Mouse (Mus musculus) forebrain, embryonic 15.5 days (tissue): ENCODE results near the gene Col2a1. TPM values are rescaled to one million over a fixed set of nuclear protein-coding genes. Genes with fewer than 3 reads are reported as not detected.
A peak's percentile ranks its signal among the peaks of the same experiment; 100 is the strongest.

Source experiments
- ATAC-seq: fragments of 200-750 bp; cut with Nextera tagmentation; replicated peaks from 2 replicates; pipeline ENCODE4 v1.8.0; 2017; ENCODE audit warnings: mild to moderate bottlenecking, moderate TSS enrichment, moderate library complexity
- H3K27ac ChIP-seq: fragments of 300-500 bp; sonication (generic); replicated peaks from 2 replicates; pipeline ENCODE4 v1.5.1; 2015; ENCODE audit warnings: mild to moderate bottlenecking, inconsistent platforms
- H3K27me3 ChIP-seq: fragments of 300-500 bp; sonication (generic); 2 replicates; pipeline ENCODE4 v1.6.1; 2015; ENCODE audit warnings: inconsistent platforms
- H3K36me3 ChIP-seq: fragments of 300-500 bp; sonication (generic); 2 replicates; pipeline ENCODE4 v1.6.1; 2015; ENCODE audit warnings: mild to moderate bottlenecking, inconsistent platforms
- H3K4me1 ChIP-seq: fragments of 300-500 bp; sonication (generic); 2 replicates; pipeline ENCODE4 v1.6.1; 2015; ENCODE audit warnings: inconsistent platforms
- H3K4me2 ChIP-seq: fragments of 300-500 bp; sonication (generic); replicated peaks from 2 replicates; pipeline ENCODE4 v1.6.1; 2015; ENCODE audit warnings: mild to moderate bottlenecking, inconsistent platforms
- H3K4me3 ChIP-seq: fragments of 300-500 bp; sonication (generic); 2 replicates; pipeline ENCODE4 v1.5.1; 2015; ENCODE audit warnings: mild to moderate bottlenecking, inconsistent platforms
- H3K9ac ChIP-seq: fragments of 300-500 bp; sonication (generic); replicated peaks from 2 replicates; pipeline ENCODE4 v1.6.1; 2015; ENCODE audit warnings: mild to moderate bottlenecking, inconsistent platforms
- H3K9me3 ChIP-seq: fragments of 300-500 bp; sonication (generic); 2 replicates; pipeline ENCODE4 v1.6.1; 2016; ENCODE audit warnings: inconsistent platforms
- WGBS: fragments of 180-500 bp; shearing (Covaris S2); methylation state at CpG from one replicate; pipeline ENCODE4 v1.1.7; 2015; ENCODE audit warnings: mixed read lengths; 5-methylcytosine and 5-hydroxymethylcytosine counted together
- polyA plus RNA-seq: library from polyadenylated mRNA; unstranded; fragments of >200 nt; fragmentation: Nextera tagmentation; extraction: Ambion mirVana; gene quantifications from 2 replicates; pipeline ENCODE4 v1.2.1, GENCODE M21; 2015

Gene Col2a1
- polyA plus RNA-seq, 1 experiment from 2014 or later, result 25.6 TPM

DNA sequence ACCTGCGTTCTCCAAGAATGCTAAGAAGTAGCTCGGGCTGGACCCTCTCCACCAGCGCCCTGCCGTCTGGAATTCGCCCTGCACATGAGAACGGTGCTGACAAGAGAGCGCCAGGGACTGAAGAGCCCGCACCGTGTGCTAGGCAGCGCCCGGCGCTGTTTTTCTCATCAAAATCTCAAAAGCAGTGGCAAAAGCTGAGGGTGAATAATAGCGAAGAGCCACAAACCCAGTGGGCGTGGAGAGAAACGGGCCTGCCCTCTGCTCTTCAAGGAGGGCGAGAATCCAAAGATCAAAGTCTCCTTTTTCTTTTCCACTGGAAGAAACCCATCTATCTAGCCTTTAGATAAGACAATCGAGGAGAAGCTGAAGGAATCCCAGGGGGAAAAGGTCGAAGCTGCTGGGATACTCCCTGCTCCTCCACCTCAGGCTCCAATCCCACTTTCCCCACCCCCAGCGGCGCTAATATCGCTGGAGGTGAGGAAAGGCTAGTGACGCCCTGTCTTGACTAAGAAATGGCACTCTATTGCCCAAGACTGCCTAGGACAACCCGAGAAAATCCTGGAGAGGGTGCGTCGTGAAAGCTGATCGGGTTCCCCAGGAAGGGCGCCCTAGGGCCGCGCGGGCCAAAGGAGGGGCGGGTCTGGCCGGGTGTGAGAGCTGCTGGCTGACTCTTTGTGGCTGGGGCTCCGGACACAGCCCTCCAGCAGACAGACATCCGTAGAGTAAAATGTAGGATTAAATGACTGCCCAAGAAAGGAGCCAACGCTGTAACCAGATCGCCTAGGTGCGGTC, 3.0 kb downstream of the Col2a1 start:
- ATAC-seq, result peak; percentile 26
- Histone ChIP-seq H3K4me1 (peaks cover 79% of the 10 kb centered on the region), H3K9ac (peak overlapping the region; percentile 51), H3K27ac (peak overlapping the region; percentile 81), H3K9me3 (no peaks in the 10 kb centered on the region), H3K4me3 (peak overlapping the region; percentile 44), H3K36me3 (no peaks in the 10 kb centered on the region), H3K27me3 (peaks cover 32% of the 10 kb centered on the region; the same call in 1 of the 2 replicates), H3K4me2 (peak overlapping the region; percentile 66)
- WGBS, result 1% methylated on average over 37 of the region's 37 CpGs

DNA sequence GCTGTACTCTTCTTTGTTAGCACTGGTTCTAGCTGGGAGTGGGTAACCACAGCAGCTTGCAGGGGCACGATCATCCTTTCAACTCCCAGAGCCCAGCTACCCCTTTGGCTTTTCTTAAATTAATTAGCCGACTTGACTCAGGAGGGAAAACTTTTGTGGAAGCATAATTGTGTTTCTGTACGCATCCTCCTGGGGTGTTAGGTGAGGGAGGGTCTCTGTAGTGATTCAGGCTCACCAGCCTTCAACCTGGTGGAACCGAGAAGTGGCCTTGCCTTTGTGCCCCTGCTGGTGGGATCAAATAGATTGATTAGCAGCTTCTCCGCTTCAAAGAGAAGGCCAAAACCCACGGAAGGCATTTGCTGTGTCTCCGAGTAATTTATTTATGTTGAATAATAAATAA, 4.5 kb downstream of the Col2a1 start:
- H3K4me3 ChIP-seq, result no peak overlapping the region
- H3K9me3 ChIP-seq, result no peaks in the 10 kb centered on the region
- H3K4me1 ChIP-seq, result peaks cover 87% of the 10 kb centered on the region
- no peaks in the 10 kb centered on the region for H3K36me3 ChIP-seq
- 18% methylated on average over 7 of the region's 7 CpGs for WGBS
- no peak overlapping the region for H3K27ac ChIP-seq
- no peak overlapping the region for H3K4me2 ChIP-seq
- peaks cover 26% of the 10 kb centered on the region; the same call in 1 of the 2 replicates for H3K27me3 ChIP-seq
- H3K9ac ChIP-seq, result no peak overlapping the region
- ATAC-seq, result no peak

DNA sequence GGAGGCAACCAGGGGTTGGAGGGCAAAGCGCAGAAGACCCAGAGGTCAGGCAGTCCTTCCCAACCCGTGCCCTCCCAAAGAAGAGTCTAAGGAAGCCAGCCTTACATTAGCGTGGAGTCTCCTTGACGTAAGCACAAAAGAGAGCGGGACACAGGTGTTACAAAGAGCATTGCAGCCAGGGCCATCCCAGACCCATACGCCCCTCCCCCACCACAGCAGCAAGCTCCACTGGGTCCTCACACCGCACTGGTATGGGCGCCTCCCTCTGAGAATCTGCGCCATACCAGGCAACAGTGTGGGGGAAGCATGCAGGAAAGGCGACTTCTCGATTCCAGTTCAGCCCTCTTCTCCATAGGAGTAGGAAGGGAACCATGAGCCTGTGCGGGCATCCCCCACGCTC, 4.9 kb downstream of the Col2a1 start:
- 45% methylated on average over 13 of the region's 13 CpGs for WGBS

DNA sequence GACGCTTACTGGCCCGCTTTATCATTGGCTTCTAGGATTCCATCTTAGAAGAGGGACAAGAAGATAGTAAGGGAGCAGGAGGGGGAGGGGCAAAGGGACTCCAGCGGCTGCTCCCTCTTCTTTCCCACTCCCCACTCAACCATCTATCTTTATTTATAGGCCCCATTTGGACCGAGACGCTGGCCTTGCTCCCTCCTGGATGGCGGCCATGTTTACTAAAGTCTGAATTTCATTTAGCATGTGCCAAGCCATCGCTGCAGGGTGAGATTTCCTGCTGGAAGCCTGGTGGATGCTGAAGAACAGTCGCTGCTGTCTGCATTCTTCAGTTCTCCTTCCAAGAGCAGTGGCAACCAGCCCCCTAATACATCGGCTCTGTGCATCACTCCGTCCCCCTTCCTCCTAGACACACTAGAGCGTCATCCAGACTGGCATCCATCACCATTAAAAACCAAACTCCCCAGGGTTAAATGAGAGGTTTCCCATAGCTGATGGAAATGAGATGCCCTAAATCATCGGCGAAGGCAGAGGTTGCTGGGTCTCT, 7.7 kb downstream of the Col2a1 start:
- peaks cover 74% of the 10 kb centered on the region for H3K4me1 ChIP-seq
- H3K36me3 ChIP-seq, result no peaks in the 10 kb centered on the region
- peak overlapping the region; percentile 5; the same call in 1 of the 2 replicates for H3K4me2 ChIP-seq
- ATAC-seq, result peak; percentile 17; the same call in 1 of the 2 replicates
- no peak overlapping the region for H3K9ac ChIP-seq
- no peaks in the 10 kb centered on the region for H3K9me3 ChIP-seq
- no peak overlapping the region for H3K4me3 ChIP-seq
- 48% methylated on average over 13 of the region's 13 CpGs for WGBS
- peaks cover 8% of the 10 kb centered on the region; the same call in 1 of the 2 replicates for H3K27me3 ChIP-seq
- peak overlapping the region; percentile 58 for H3K27ac ChIP-seq

More for the DNA sequence above, 4.9 kb downstream of the Col2a1 start:
- Histone ChIP-seq H3K27me3 (peaks cover 22% of the 10 kb centered on the region; the same call in 1 of the 2 replicates), H3K4me2 (no peak overlapping the region), H3K4me3 (no peak overlapping the region), H3K4me1 (peaks cover 82% of the 10 kb centered on the region), H3K9me3 (no peaks in the 10 kb centered on the region), H3K9ac (no peak overlapping the region), H3K36me3 (no peaks in the 10 kb centered on the region), H3K27ac (no peak overlapping the region)
- no peak for ATAC-seq

DNA sequence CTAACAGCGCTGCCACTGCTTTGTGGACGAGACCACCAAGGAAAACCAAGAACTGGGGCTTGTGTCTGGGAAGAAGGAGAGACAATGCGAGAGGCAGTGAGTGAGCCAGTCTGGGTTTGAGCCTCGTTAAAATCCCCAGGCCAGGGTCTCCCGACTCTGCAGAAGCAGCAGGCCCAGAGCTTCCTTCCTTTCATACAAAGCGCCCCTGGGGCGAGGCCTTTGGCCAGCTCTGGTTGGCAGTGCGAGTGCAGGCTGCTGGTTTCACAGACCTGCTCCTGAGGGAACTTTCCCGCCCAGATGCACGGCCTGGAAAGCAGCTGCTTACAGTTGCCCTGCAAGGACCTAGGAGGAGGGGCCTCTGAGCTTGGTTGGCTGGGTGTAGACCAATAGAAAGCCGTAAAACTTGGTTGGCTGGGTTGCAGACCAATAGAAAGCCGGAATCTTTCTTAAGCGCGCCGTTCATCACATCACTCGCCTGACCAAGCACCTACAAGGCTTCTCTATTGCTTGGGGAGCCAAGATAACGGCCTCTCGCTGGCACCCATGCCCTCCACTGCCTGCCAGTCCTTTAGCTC, 11.7 kb downstream of the Col2a1 start:
- no peaks in the 10 kb centered on the region for H3K9me3 ChIP-seq
- under 1% methylated on average over 18 of the region's 18 CpGs for WGBS
- peak overlapping the region; percentile 31 for H3K4me3 ChIP-seq
- H3K27ac ChIP-seq, result peak overlapping the region; percentile 90
- no peaks in the 10 kb centered on the region for H3K36me3 ChIP-seq
- peaks cover 67% of the 10 kb centered on the region for H3K4me1 ChIP-seq
- H3K27me3 ChIP-seq, result no peaks in the 10 kb centered on the region
- peak overlapping the region; percentile 49 for H3K4me2 ChIP-seq
- peak; percentile 96 for ATAC-seq
- H3K9ac ChIP-seq, result peak overlapping the region; percentile 40

DNA sequence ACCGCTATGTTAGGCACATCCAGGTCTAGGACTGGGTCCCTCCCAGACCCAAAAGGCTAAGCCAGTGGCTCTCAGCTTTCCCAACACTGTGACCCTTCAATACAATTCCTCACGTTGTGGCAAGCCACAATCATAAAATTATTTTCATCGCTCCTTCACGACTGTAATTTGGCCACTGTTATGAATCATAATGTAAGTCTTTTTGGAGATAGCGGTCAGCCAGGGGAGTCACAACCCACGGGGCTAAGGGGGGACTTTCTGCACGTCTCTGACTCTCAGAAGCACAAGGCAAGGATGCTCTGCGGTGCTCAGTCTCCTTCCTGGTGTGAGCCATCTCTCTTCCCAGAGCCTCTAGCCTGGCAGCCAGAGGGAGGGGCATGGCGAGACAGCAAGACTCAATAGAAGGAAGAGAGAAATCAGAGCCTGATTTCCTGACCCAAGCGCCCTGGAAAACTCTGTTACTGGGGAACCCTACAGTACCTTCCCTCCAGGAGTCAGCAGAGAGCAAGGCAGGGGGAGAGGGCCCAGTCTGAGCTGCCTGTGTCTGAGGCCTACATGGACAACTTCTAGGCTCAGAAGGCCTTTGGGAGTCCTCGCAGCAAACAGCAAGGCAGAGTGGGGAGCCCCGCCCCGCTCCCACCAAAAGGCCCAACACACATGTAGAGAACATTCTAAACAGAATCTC, 12.3 kb downstream of the Col2a1 start:
- peak; percentile 12 for ATAC-seq
- H3K27me3 ChIP-seq, result no peaks in the 10 kb centered on the region
- H3K9ac ChIP-seq, result no peak overlapping the region
- peak overlapping the region; percentile 49 for H3K4me2 ChIP-seq
- peaks cover 61% of the 10 kb centered on the region for H3K4me1 ChIP-seq
- no peaks in the 10 kb centered on the region for H3K9me3 ChIP-seq
- no peaks in the 10 kb centered on the region for H3K36me3 ChIP-seq
- peak overlapping the region; percentile 31 for H3K4me3 ChIP-seq
- peak overlapping the region; percentile 90 for H3K27ac ChIP-seq
- WGBS, result 25% methylated on average over 13 of the region's 13 CpGs

DNA sequence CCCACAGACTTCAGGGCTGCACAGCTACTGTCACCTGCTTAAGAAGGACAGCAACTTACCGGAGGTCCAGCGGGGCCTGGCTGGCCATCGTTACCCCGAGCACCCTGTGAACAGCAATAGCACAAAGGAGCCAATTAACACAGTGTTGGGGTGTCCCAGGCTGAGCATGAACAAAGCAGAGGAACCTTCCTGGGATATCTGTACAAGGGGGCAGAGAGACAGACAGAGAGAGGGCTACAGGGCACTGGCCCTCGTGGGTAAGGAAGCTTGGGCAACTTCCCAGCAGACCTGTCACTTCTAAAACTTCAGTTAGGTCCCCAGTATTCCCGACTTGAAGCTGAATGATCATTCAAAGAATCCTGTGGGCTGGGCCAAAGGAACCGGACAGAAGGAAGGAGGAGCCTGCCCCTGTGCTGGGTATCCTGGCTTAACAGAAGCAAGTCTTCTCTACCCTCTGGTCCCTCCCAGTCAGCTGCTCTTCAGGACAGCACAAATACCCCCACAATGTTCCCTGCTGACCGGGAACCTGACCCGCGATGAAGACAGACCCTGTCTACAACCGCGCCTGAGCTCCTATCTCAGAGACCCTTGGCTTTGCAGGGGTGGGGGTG, 13.1 kb downstream of the Col2a1 start:
- WGBS, result 12% methylated on average over 12 of the region's 12 CpGs
- Histone ChIP-seq H3K4me3 (no peak overlapping the region), H3K9ac (no peak overlapping the region), H3K4me2 (no peak overlapping the region), H3K4me1 (peaks cover 53% of the 10 kb centered on the region), H3K36me3 (no peaks in the 10 kb centered on the region), H3K27ac (no peak overlapping the region), H3K27me3 (no peaks in the 10 kb centered on the region), H3K9me3 (no peaks in the 10 kb centered on the region)
- ATAC-seq, result no peak

DNA sequence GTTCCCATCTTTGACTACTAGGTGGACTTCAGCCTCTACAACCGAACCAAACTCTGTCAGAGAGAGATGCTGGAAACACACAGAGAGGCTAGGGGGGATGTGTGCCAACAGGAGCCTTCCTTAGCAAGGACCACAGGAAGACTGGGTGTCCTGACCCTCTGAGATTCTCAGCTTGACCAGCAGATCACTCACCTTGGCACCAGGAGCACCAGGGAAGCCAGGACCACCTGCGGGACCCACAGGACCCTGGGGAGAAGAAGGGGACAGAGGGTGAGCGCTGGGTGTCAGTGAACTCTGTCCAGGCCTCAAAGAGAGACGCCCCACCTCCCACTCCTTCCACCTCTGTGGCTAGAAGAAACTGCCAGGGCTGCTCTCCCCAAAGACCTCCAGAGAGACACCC, 13.8 kb downstream of the Col2a1 start:
- Histone ChIP-seq H3K9ac (no peak overlapping the region), H3K9me3 (no peaks in the 10 kb centered on the region), H3K27ac (peak overlapping the region; percentile 38; the same call in 1 of the 2 replicates), H3K27me3 (no peaks in the 10 kb centered on the region), H3K36me3 (no peaks in the 10 kb centered on the region), H3K4me1 (peaks cover 47% of the 10 kb centered on the region), H3K4me3 (no peak overlapping the region), H3K4me2 (no peak overlapping the region)
- 8% methylated on average over 4 of the region's 4 CpGs for WGBS
- no peak for ATAC-seq

DNA sequence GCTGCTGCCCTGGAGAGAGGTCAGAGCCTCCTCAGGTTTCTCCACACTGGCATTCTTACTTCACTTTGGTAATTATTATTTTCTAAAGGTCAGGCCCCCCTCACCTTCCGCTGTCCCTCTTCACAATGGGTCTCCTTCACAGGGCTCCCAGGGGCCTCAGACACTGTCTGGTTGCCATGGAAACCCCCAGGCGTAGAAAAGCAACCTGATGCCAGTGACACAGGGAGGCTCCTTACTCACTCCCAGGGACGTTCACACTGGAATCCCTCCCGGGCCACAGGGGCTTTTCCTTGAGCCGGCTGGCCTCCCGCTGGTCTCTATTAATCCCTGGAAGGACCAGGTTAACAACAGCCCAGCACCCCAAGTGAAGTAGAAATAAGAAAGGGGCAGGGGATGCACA, 14.4 kb downstream of the Col2a1 start:
- H3K9me3 ChIP-seq, result no peaks in the 10 kb centered on the region
- H3K27ac ChIP-seq, result peak overlapping the region; percentile 38
- no peaks in the 10 kb centered on the region for H3K27me3 ChIP-seq
- H3K4me3 ChIP-seq, result no peak overlapping the region
- peaks cover 44% of the 10 kb centered on the region for H3K4me1 ChIP-seq
- peak overlapping the region; percentile 37 for H3K4me2 ChIP-seq
- WGBS, result under 1% methylated on average over 6 of the region's 6 CpGs
- H3K9ac ChIP-seq, result 0 out of 2 replicates have a peak overlapping the region, but pooled peaks have one; percentile 6
- no peaks in the 10 kb centered on the region for H3K36me3 ChIP-seq
- ATAC-seq, result no peak

DNA sequence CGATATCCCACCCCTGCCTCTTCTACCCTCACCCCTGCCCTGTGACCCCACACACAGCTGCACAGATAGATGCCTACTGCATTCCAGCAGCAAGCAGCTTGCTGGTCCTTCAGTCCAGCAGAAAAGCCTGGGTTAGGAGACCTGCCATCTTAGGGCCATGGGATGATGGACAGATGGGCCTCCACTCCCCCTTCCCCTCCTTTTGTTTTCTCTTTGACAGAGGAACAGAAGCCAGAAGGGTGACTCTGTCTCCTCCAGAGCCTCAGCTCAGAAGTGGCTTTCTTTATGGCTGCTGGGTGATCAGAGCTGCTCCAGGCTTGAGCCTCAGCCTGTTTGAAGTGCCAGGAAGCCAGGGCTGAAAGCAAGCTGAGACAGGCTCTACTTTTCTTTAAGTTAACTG, 15.0 kb downstream of the Col2a1 start:
- ATAC-seq, result no peak
- no peak overlapping the region for H3K9ac ChIP-seq
- H3K36me3 ChIP-seq, result no peaks in the 10 kb centered on the region
- no peak overlapping the region for H3K4me3 ChIP-seq
- 7% methylated on average over 1 of the region's 1 CpGs for WGBS
- H3K9me3 ChIP-seq, result no peaks in the 10 kb centered on the region
- peak overlapping the region; percentile 38 for H3K27ac ChIP-seq
- H3K27me3 ChIP-seq, result no peaks in the 10 kb centered on the region
- H3K4me2 ChIP-seq, result no peak overlapping the region
- peaks cover 44% of the 10 kb centered on the region for H3K4me1 ChIP-seq

DNA sequence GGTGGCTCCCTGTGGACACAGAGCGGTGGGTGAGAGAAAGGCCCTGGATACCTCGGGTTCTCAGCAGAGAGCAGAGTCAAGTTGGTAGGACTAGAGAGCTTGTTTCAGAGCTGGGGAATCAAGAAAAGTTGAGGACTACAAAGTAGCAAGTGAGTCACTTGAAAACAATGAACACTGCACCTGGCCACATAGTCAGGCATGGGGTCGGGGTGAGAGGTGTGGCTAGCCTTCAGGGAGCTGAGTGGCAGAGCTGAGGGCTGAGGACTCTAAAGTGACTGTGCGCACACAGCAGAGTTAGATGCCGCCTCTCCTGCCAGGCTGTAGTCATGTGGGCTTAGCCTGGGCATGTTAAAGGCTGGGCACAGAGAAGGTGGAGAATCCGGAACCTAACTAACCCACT, 22.9 kb downstream of the Col2a1 start:
- H3K27me3 ChIP-seq, result no peaks in the 10 kb centered on the region
- no peak for ATAC-seq
- no peak overlapping the region for H3K4me3 ChIP-seq
- H3K36me3 ChIP-seq, result peaks cover 15% of the 10 kb centered on the region
- no peaks in the 10 kb centered on the region for H3K9me3 ChIP-seq
- H3K27ac ChIP-seq, result no peak overlapping the region
- no peak overlapping the region for H3K9ac ChIP-seq
- WGBS, result 93% methylated on average over 6 of the region's 6 CpGs
- H3K4me2 ChIP-seq, result no peak overlapping the region
- no peaks in the 10 kb centered on the region for H3K4me1 ChIP-seq
